Mouse (Mus musculus) midbrain, embryonic 11.5 days (tissue): ENCODE measurements around the gene Eri2. TPM values are rescaled to one million over a fixed set of nuclear protein-coding genes. Genes with fewer than 3 reads are reported as not detected.

Experiments used
- ATAC-seq: fragments of 200-750 bp; cut with Nextera tagmentation; 2 replicates; pipeline ENCODE4 v1.8.0; 2017; ENCODE audit warnings: moderate TSS enrichment, moderate library complexity; ENCODE audit not compliant: low FRiP score
- DNase-seq: peaks from one replicate; pipeline ENCODE4 v3.0.0; 2015; ENCODE audit warnings: low spot score; ENCODE audit errors: missing footprints
- H3K27ac ChIP-seq: fragments of 300-500 bp; sonication (generic); 2 replicates; pipeline ENCODE4 v1.5.1; 2014; ENCODE audit warnings: low read depth, low read length
- H3K27me3 ChIP-seq: fragments of 300-500 bp; sonication (generic); 2 replicates; pipeline ENCODE4 v1.6.1; 2014; ENCODE audit warnings: mild to moderate bottlenecking, low read length, moderate library complexity, mixed read lengths; ENCODE audit not compliant: control insufficient read depth, insufficient read depth
- H3K36me3 ChIP-seq: fragments of 300-500 bp; sonication (generic); 2 replicates; pipeline ENCODE4 v1.6.1; 2014; ENCODE audit warnings: mild to moderate bottlenecking, low read length, moderate library complexity, mixed read lengths; ENCODE audit not compliant: control insufficient read depth, insufficient read depth
- H3K4me1 ChIP-seq: fragments of 300-500 bp; sonication (generic); 2 replicates; pipeline ENCODE4 v1.6.1; 2014; ENCODE audit warnings: low read length; ENCODE audit not compliant: control insufficient read depth, insufficient read depth
- H3K4me2 ChIP-seq: fragments of 300-500 bp; sonication (generic); 2 replicates; pipeline ENCODE4 v1.6.1; 2014; ENCODE audit warnings: mild to moderate bottlenecking, moderate library complexity
- H3K4me3 ChIP-seq: fragments of 300-500 bp; sonication (generic); 2 replicates; pipeline ENCODE4 v1.5.1; 2014; ENCODE audit warnings: low read depth, low read length
- H3K9ac ChIP-seq: fragments of 300-500 bp; sonication (generic); 2 replicates; pipeline ENCODE4 v1.6.1; 2014; ENCODE audit warnings: low read length
- H3K9me3 ChIP-seq: fragments of 300-500 bp; sonication (generic); 2 replicates; pipeline ENCODE4 v1.6.1; 2016; ENCODE audit warnings: low read length; ENCODE audit not compliant: control insufficient read depth
- WGBS: fragments of 180-500 bp; shearing (Covaris S2); extraction: QIAGEN DNeasy Blood & Tissue Kit; methylation state at CpG from one replicate; pipeline ENCODE4 v1.1.7; 2014; 5-methylcytosine and 5-hydroxymethylcytosine counted together
- polyA plus RNA-seq: library from polyadenylated mRNA; unstranded; fragments of >200 nt; fragmentation: Nextera tagmentation; extraction: Ambion mirVana; gene quantifications from 2 replicates; pipeline ENCODE4 v1.2.1, GENCODE M21; 2014

Eri2 gene
- polyA plus RNA-seq: 42.6 and 45.9 TPM in 2 replicates

DNA sequence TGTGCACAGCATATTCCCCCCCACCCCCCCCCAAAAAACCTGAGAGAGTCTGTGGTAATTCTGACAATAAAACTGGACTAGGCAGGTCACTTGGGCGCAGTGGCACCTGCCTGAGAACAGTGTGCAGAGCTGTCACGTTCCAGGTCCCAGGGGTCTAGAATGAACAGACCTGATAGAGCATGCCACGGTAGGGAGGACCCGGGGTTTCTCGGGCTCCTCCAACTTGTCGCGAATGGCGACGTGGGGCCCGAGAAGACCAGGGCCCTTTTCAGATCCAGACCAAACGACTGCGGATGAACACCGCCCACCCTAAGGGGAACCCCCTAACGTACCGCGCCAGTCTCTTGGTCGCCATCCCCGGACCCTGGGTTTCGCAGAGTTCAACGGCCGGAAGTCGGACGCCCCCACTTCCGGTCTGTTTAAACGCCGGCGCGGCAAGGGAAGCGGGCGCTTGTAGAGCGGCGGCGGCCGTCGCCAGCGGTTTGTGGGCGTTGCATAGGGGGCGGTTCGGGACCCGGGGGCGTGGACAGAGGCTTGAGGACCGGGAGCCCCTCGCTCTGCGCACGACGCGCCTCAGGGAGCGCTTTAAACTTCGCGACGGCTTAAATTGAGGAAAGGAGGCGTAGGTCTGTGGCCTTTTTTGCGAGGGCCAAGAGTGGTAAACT is at the start of gene Eri2, which contains the start of gene Rexo5:
Gene Eri2, minus strand, starts transcription at position 473 of the 665 bp plus-strand sequence.
Gene Rexo5, plus strand, starts transcription at position 421 of the 665 bp plus-strand sequence.
- 1% methylated on average over 53 of the region's 53 CpGs for WGBS
- H3K36me3 ChIP-seq: no peaks in the 10 kb centered on the region; the same call in 1 of the 2 replicates
- peak within 1 kb of the TSS; percentile 71 for H3K27ac ChIP-seq
- peak within 1 kb of the TSS; percentile 82 for H3K4me2 ChIP-seq
- peaks cover 6% of the 10 kb centered on the region for H3K4me1 ChIP-seq
- DNase-seq (peak; percentile 99), ATAC-seq (peak; percentile 99)
- peak within 1 kb of the TSS; percentile 82 for H3K9ac ChIP-seq
- H3K27me3 ChIP-seq: no peaks in the 10 kb centered on the region
- no peaks in the 10 kb centered on the region for H3K9me3 ChIP-seq
- peak within 1 kb of the TSS; percentile 53 for H3K4me3 ChIP-seq

DNA sequence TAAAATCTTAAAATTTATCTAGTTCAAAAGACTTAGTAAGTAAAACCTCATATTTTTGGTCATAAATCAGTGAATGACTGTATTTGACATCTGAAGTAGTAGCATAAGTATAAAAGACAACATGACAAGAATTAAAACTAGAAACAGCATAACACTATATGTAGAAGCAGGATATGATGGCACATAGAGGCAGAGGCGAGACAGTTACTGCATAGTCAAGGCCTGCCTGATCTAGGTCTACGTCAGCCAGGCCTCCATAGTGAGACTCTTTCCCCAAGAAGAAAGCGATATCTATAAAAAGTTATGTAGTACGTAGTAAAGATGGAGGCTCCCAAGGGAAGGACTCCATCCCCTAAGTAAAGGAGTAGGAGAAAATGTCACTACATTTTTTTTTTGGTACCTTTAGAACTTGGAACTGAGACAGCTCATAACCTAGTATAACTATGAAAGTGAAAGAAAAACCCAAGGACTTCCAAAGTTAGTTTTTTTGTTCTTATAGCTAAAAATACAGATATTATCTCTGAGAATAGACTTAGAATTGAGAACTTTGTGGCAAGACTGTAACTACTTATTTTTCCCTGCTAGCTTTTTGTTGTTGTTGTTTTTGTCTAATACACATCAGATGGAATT is 48.1 kb upstream of the Eri2 start:
- 95% methylated on average over 4 of the region's 4 CpGs for WGBS
- no peaks in the 10 kb centered on the region for H3K4me1 ChIP-seq
- ATAC-seq: no peak
- H3K9ac ChIP-seq: no peak overlapping the region
- no peak for DNase-seq
- no peak overlapping the region for H3K4me2 ChIP-seq
- no peak overlapping the region for H3K4me3 ChIP-seq
- no peaks in the 10 kb centered on the region for H3K36me3 ChIP-seq
- H3K27ac ChIP-seq: no peak overlapping the region
- no peaks in the 10 kb centered on the region for H3K27me3 ChIP-seq
- no peaks in the 10 kb centered on the region for H3K9me3 ChIP-seq

DNA sequence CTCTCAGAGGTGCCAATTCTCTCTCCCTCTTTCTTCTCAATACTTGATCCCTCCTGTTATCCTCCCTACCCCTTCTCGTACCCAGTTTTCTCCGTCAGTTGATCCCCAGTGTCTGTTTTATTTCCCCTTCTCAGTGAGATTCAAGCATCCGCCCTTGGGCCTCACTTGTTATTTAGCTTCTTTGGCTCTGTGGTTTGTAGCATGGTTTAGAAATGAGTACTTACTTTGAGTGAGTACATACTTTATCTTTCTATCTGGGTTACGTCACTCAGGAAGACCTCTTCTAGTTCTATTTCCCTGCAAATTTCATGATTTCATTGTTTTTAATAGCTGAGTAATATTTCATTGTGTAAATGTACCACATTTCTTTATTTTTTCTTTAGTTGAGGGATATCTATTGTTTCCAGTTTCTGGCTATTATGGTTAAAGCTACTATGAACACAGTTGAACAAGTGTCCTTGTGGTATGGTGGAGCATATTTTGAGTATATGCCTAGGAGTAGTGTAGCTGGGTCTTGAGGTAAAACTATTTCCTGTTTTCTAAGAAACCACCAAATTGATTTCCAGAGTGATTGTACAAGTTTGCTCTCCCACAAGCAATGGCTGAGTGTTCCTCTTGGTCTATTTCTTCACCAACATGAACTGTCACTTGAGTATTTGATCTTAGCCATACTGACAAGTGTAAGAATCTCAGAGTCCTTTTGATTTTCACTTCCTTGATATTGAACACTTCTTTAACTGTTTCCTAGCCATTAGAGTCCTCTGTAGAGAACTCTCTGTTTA is 42.3 kb upstream of the Eri2 start:
- H3K9ac ChIP-seq: no peak overlapping the region
- WGBS: 94% methylated on average over 4 of the region's 4 CpGs
- no peak for DNase-seq
- peaks cover 6% of the 10 kb centered on the region; the same call in 1 of the 2 replicates for H3K36me3 ChIP-seq
- H3K4me2 ChIP-seq: no peak overlapping the region
- H3K4me1 ChIP-seq: no peaks in the 10 kb centered on the region
- H3K27ac ChIP-seq: no peak overlapping the region
- no peaks in the 10 kb centered on the region for H3K9me3 ChIP-seq
- H3K27me3 ChIP-seq: no peaks in the 10 kb centered on the region
- ATAC-seq: no peak
- H3K4me3 ChIP-seq: no peak overlapping the region

DNA sequence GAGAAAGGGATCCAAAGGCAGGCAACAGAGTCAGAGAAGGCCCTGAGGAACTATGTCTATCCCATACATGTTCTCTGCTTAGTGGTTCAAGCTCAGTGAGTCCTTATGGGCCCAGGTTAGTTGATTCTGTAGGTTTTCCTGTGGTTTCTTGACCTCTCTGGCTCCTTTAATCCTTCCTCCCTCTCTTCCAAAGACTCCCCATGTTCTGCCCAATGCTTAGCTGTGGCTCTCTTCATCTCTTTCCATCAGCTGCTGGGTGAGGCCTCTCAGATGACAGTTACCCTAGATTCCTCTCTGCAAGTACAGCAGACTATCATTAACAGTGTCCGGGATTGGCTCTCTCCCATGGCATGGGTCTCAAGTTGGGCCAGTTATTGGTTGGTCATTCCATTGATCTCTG is 41.5 kb upstream of the Eri2 start:
- Histone ChIP-seq H3K4me2 (no peak overlapping the region), H3K4me1 (no peaks in the 10 kb centered on the region), H3K36me3 (peaks cover 6% of the 10 kb centered on the region; the same call in 1 of the 2 replicates), H3K9ac (no peak overlapping the region), H3K4me3 (no peak overlapping the region), H3K9me3 (no peaks in the 10 kb centered on the region), H3K27me3 (no peaks in the 10 kb centered on the region), H3K27ac (no peak overlapping the region)
- DNase-seq: no peak
- ATAC-seq: no peak
- WGBS: 89% methylated on average over 1 of the region's 1 CpGs

GRCm38 (mm10) chr7:119808723-119809122 is 14.9 kb upstream of the Eri2 start:
- DNase-seq (no peak), ATAC-seq (no peak)
- Histone ChIP-seq H3K4me2 (no peak overlapping the region), H3K27me3 (no peaks in the 10 kb centered on the region), H3K9ac (no peak overlapping the region), H3K9me3 (no peaks in the 10 kb centered on the region), H3K4me1 (no peaks in the 10 kb centered on the region), H3K27ac (no peak overlapping the region), H3K4me3 (no peak overlapping the region), H3K36me3 (peaks cover 2% of the 10 kb centered on the region; the same call in 1 of the 2 replicates)
- WGBS: 90% methylated on average over 3 of the region's 3 CpGs

GRCm38 (mm10) chr7:119807396-119807795 is 13.5 kb upstream of the Eri2 start:
- 97% methylated on average over 5 of the region's 5 CpGs for WGBS

DNA sequence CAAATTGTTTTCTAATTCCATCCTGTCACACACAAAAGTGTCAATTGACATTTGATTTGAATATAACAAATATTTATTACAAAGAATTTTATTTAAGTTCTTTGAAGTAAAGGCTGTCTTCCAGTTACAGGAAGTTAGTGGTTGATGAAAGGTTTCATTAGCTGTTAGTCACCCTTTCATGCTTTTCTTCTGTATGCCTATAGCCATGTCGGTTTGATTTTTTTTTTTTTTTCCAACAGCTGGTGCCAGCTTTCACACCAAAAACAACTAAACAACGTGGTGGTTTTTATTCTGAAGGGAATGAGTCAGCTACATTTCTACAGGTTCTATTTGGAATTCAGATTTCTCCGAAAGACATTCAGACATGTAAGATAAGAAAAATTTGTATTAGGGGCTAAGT is 7.1 kb upstream of the Eri2 start:
- Histone ChIP-seq H3K4me3 (no peak overlapping the region), H3K4me2 (no peak overlapping the region), H3K9ac (no peak overlapping the region), H3K27me3 (no peaks in the 10 kb centered on the region), H3K27ac (no peak overlapping the region), H3K36me3 (no peaks in the 10 kb centered on the region), H3K9me3 (no peaks in the 10 kb centered on the region; the same call in 1 of the 2 replicates), H3K4me1 (no peaks in the 10 kb centered on the region)
- 90% methylated on average over 3 of the region's 3 CpGs for WGBS
- ATAC-seq (no peak), DNase-seq (no peak)

More at GRCm38 (mm10) chr7:119807396-119807795, 13.5 kb upstream of the Eri2 start:
- Histone ChIP-seq H3K4me1 (no peaks in the 10 kb centered on the region), H3K27me3 (no peaks in the 10 kb centered on the region), H3K9me3 (no peaks in the 10 kb centered on the region), H3K4me3 (no peak overlapping the region), H3K9ac (no peak overlapping the region), H3K4me2 (no peak overlapping the region), H3K36me3 (peaks cover 2% of the 10 kb centered on the region; the same call in 1 of the 2 replicates), H3K27ac (no peak overlapping the region)
- ATAC-seq: no peak
- DNase-seq: no peak

DNA sequence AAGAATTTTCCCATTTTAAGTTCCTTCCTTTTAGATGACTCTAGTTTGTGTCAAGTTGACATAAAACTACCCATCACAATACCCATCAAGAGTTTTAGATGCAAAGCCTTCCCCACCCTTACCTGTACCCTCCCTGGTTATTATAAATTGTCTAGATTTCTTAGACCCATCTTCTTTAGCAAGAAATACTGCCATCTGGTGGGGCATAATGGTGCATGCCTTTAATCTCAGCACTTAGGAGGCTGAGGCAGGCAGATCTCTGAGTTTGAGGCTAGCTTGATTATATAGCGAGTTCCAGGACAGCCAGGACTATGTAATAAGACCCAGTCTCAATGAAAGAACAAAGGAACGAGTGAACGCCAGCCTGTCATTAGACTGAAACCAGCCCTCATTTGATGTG is 6.6 kb upstream of the Eri2 start:
- H3K36me3 ChIP-seq: no peaks in the 10 kb centered on the region
- H3K9me3 ChIP-seq: no peaks in the 10 kb centered on the region; the same call in 1 of the 2 replicates
- DNase-seq (no peak), ATAC-seq (no peak)
- H3K27ac ChIP-seq: no peak overlapping the region
- 96% methylated on average over 3 of the region's 3 CpGs for WGBS
- no peaks in the 10 kb centered on the region for H3K4me1 ChIP-seq
- no peaks in the 10 kb centered on the region for H3K27me3 ChIP-seq
- H3K9ac ChIP-seq: no peak overlapping the region
- H3K4me2 ChIP-seq: no peak overlapping the region
- no peak overlapping the region for H3K4me3 ChIP-seq

DNA sequence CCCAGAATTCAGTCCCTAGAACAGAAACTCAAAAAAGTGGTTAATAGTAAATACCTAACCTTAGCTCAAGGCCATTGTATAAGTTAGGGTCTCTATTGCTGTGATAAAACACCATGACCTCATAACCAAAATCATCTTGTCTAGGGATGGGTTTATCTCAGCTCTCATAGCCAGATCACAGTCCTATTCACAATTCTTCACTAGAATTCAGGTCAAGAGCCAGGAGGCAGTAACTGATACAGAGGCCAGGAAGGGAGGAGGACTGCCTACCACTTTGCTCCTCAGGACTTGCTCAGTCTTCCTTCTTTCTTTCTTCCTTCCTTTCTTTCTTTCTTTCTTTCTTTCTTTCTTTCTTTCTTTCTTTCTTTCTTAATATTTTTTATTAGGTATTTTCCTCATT is 1.5 kb upstream of the Eri2 start:
- Histone ChIP-seq H3K4me1 (peaks cover 6% of the 10 kb centered on the region), H3K27me3 (no peaks in the 10 kb centered on the region), H3K36me3 (no peaks in the 10 kb centered on the region; the same call in 1 of the 2 replicates), H3K4me3 (peak overlapping the region; percentile 24), H3K9me3 (no peaks in the 10 kb centered on the region), H3K9ac (peak overlapping the region; percentile 47), H3K4me2 (peak overlapping the region; percentile 32), H3K27ac (no peak overlapping the region)
- ATAC-seq (no peak), DNase-seq (no peak)
